19 mouse cellular contexts compared by ENCODE assay signal in genomic region chr6:72173350-72173749, GRCm38 (mm10).
A peak's percentile ranks its signal among the peaks of the same experiment; 100 is the strongest.
DNase-seq lines count a peak whose midpoint lies in the region; ATAC-seq lines count a peak whose summit lies in the region.
"Had no signal": no experiment of that assay in that cellular context is flagged by ENCODE, and none has a peak within 500 bp of the region (broad histone marks: within the 10 kb centered on the region; RNA-seq: fewer than 3 reads in every experiment).

No protein-coding gene starts in this region.

- 0 out of 2 replicates have a peak, but pooled peaks have one; percentile 46 for ATAC-seq in erythroid progenitor cell, adult 5-6 weeks (replicated peaks; ENCODE audit: low FRiP score, poor library complexity, severe bottlenecking)
- peak; percentile 72 for ATAC-seq in megakaryocyte progenitor cell, adult 5-6 weeks (replicated peaks; ENCODE audit: poor library complexity)
- peak; percentile 91 for ATAC-seq in megakaryocyte-erythroid progenitor cell, adult 5-6 weeks (replicated peaks; ENCODE audit: low FRiP score, low TSS enrichment, poor library complexity, severe bottlenecking)
- no peak for ATAC-seq in granulocyte monocyte progenitor cell, adult 5-6 weeks (replicated peaks; ENCODE audit: poor library complexity, severe bottlenecking)
- ATAC-seq: activated CD4-positive, CD25-positive, alpha-beta regulatory T cell, adult 4 months; CD4-positive, CD25-positive, alpha-beta regulatory T cell, adult 4 months; Patski had no signal

- no peak for DNase-seq in adrenal gland, adult 2 months
- no peak for DNase-seq in right cerebral cortex, postnatal 36 days (ENCODE audit: low spot score in 2 of 2)
- DNase-seq: adrenal gland, adult 8-10 months; adrenal gland, postnatal 10 days; adrenal gland, postnatal 14 days; adrenal gland, postnatal 25 days; adrenal gland, postnatal 36 days; B cell, adult 2 months; cerebellum, adult 11 months; cerebellum, adult 11-12 months; cerebellum, adult 18-20 months; cerebellum, adult 2 months had no signal
